Mouse (Mus musculus): ENCODE results near the gene Kctd11.
A peak's percentile ranks its signal among the peaks of the same experiment; 100 is the strongest.

Kctd11 gene

GRCm38 (mm10) chr11:69912716-69913530 is 31.7 kb upstream of the Kctd11 start:
- DNase-seq = peak; percentile 50

GRCm38 (mm10) chr11:69911701-69912100 is 30.5 kb upstream of the Kctd11 start:
- DNase-seq = no peak

DNA sequence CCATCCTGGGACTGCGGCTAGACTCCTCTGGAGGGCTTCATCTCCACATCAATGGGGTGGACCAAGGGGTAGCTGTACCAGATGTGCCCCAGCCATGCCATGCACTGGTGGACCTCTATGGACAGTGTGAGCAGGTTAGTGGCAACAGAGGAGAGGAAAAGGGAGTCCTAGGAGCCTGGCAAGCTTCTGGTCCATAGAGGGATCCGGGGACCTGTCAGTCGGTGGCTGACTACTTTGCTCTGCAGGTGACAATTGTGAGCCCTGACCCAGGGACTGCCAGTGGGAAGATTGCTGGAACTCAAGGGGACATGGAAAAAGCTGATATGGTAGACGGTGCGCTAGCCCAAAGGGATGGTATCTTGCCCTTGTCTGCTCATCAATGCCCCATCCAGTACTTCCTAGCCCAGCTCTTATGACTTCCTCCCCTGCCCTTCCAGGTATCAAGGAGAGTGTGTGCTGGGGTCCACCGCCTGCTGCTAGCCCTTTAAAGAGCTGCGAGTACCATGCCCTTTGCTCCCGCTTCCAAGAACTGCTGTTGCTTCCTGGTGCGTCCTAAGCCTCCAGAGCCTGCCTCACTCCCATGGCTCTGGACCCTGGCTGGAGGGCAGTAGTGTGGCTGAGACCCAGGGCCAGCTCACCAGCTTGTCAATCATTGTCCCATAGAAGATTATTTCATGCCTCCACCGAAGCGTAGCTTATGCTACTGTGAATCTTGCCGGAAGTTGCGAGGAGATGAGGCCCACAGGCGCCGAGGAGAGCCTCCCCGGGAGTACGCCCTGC is 29.8 kb upstream of the Kctd11 start:
- no peak for DNase-seq

- no peak for DNase-seq
Observed at GRCm38 (mm10) chr11:69910177-69910576, 29.0 kb upstream of the Kctd11 start.

- DNase-seq = no peak
Observed at GRCm38 (mm10) chr11:69909174-69909573, 28.0 kb upstream of the Kctd11 start.

GRCm38 (mm10) chr11:69908645-69909044 is 27.4 kb upstream of the Kctd11 start:
- DNase-seq = no peak

DNA sequence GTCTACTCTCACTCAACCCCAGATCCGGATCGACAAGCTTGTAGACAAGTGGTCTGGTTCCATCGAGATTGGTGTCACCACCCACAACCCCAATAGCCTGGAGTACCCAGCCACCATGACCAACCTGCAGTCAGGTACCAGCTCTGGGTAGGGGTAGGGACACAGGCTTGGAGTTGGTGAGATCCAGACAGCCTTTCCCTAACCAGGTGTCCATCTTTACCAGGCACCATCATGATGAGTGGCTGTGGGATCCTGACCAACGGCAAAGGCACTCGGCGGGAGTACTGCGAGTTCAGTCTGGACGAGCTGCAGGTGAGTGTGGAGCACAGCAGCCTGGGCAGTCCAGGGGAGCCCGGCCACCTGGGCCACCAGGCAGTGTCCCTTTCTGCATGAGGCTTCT is 23.1 kb upstream of the Kctd11 start:
- no peak for DNase-seq

GRCm38 (mm10) chr11:69902972-69903371 is 21.8 kb upstream of the Kctd11 start:
- DNase-seq = no peak

DNA sequence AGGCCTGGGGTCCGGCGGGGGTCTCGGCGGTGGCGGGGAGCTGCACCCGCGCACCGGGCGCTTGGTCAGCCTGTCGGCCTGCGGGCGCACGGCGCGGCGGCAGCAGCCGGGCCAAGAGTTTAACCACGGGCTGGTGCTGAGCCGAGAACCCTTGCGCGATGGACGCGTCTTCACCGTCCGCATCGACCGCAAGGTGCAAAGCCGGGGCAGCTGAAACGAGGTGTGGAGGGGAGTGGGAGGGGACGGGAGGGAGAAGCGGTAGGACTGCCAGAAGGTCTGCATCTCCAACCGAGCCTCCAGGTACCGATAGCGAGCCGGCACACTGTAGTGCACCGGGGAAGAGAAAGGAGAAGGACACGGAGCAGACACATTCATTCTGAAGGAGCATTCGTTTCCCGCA is 20.8 kb upstream of the Kctd11 start:
- no peak for DNase-seq

DNA sequence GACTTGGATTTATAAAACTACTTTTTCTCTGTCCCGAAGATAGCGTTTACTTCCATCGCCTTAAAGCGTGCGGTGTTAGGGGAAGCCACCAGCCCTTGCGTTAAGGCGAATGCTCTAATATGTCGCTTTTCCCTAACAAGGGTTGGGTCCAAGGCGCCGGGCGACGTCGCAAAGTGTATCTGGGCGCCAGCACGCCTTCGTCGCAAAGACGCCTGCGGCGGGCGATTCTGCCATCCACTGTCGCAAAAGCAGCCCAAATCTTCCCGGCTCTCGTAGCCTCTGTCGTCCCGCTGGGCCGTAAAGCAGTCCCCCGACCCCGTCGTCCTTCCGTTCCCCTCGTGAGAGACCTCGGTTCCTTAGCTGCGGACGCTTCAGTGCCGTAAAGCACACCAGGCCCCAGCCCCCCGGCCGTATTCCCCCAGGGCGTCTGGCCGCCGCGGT is 20.2 kb upstream of the Kctd11 start:
- peak; percentile 95 for DNase-seq

DNA sequence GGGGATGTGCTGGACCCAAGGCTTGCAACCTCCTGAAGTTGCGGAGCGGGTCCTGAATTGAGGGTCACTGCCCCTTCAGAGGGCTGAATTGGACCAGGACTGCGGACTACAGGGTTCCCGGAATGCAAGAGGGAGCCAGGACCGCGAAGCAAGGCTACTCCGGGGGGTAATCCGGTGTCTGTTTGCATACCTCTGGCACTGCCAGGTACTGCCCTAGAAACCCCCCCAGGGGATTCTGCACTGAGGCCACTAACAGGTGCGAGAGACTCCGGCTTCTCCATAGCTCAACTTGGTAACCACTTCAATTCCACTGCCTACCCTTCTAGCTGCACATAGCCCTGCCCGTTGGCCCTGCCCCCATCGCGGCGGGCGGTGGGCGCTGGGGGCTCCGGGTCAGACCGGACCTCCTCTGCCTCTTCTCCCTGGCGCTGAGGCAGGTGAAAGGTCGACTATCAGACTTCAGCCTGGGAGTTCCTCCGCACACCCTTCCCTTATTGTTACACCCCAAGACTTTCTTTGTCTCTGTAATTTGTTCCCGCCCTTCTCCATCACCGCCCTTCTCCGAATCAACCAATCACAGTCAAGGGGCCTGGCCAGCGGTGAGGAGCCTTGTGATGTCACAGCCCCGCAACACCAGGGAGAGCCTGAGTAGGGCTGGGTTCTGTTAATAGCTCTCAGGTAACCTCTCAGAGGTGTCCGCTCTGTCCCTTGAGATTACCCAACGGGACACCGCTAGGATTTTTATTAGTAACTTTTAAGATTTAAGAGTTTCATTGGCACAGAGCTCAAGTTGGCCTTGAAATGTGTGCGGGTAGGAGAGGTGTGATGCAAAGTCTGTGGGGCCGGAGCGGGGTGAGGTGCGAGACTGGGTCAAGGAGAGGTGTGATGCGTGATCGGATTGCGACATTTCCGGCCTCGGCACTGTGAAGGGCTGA is 19.5 kb upstream of the Kctd11 start, which contains the start of the genes 2810408A11Rik and Neurl4:
2810408A11Rik (minus strand) TSS at position 517 of the 935 bp plus-strand sequence.
Neurl4 (plus strand) TSS at position 602 of the 935 bp plus-strand sequence.
- peak; percentile 93 for DNase-seq

- DNase-seq = peak; percentile 50
Observed at GRCm38 (mm10) chr11:69899870-69900269, 18.7 kb upstream of the Kctd11 start.

DNA sequence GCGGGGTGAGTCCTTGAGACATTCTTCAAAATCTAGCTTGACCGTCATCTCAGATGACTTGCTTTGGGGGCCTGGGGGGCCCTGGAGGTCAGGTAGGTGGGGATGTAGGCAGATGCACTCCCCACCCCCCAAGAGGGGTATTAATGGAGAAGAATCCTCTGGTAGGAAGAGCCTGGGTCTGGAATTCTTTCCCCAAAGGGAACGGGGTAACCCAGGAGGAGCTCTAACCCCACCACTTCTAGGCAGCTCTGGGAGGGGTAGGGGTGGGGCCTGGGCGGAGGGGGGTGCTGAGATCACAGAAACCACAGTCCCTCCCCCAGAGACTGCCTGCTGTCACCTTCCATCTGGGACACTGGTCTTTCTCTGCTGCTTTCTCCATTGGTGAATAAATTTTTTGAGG is 14.1 kb upstream of the Kctd11 start, which contains the start of gene Acap1:
Acap1 (minus strand) TSS at position 249 of the 400 bp plus-strand sequence.
- DNase-seq = no peak

DNA sequence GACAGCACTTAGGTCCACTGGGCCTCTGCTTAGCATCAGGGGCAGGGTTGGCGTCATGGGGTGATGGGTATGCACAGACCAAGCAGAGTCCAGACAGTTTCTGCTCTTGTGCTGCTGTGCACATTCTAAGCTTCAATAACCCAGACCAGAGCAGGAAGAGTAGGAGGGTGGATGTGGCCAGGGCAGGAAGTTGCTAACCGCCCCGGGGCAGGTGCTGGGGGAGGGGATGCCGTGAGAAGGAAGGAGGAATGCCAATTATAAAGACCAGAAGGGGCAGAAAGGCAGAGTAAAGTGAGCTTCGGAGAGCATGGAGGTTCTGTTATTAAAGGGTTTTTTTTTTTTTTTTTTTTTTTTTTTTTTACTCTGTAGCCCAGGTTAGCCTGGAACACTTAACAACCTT is 13.5 kb upstream of the Kctd11 start:
- DNase-seq = no peak

- DNase-seq = no peak
Observed at GRCm38 (mm10) chr11:69891482-69891881, 10.3 kb upstream of the Kctd11 start.

DNA sequence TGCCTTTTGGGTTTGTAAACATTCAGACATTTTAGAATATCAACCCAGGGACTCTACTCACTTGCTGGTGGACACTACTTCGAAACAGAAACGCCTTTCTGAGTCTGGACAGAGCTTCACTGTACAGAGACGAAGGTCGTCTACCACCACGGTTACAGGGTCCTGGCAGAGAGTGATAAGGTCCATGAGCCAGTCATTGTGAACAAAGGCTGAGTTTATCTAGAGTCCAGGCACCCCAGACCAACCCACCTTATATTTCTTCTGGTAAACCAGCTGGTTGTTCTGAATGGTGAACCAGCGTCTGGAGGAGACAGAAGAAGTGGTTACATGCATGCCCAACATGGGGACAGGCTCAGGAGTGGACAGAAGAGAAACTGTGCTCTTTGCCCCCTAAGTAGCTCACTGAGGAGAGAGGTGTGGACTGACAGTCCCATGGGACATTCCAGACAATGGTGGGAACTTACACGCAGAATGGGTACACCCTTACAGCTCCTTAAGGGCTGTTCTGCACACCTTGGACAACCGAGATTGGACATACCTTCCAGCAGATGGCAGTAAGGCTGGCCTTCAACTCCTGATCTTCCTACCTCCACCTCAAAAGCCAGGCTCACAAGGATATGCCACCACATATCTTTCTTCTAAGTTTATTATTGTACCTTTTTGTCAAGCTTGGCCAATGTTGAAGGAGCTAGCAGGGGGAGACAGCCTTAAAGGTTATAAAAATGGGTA is 5.9 kb upstream of the Kctd11 start:
- DNase-seq = no peak

- no peak for DNase-seq
Observed at GRCm38 (mm10) chr11:69884663-69885062, 3.5 kb upstream of the Kctd11 start.

DNA sequence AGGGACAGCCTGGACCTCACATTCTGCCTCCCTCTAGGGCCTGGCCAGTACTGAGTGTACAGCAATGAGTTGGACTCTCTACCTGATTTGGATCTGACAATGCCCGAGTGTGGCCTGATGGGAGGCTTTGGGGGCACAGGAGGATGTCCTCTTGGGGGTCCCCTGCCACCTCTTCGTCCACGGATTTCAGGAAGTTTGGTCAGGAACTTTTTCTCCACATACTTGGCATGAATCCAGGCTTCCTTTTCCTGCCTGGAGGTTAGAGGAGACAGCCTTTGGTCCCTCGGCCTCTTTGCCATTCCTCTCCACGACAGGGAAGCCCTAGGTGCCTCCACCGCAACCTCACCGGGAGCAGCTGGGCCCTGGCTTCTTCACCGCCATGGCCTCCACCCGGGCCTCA is 3.0 kb upstream of the Kctd11 start:
- no peak for DNase-seq

DNA sequence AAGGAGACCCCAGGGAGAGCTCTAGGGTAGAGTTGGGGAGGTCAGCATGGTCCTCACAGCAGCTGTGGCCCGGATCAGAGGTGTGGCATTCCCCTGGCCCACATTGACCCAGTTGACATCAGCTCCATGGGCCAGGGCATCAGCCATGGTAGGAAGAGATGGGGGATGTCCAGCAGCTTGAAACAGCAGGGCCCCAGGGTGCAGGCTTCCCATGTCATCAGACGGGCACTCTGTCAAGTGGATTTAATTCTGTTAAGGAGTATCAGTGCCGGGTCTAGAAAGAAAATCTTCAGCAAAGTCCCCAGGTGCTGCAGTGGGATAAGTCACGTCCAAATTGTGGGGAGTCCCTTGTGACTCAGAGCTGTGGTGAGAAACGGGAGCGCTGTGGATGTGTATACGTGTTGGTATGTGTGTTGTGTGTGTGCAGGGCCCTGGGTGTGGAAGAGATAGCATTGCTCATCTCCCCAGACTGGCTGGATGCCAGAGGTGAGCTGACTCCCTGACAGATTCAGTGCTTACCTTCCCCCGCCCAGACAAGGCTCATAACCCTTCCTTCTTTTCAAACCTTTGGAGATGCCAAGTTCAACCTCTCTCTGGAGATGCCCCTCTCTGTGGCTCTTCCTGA is 2.4 kb upstream of the Kctd11 start:
- no peak for DNase-seq

DNA sequence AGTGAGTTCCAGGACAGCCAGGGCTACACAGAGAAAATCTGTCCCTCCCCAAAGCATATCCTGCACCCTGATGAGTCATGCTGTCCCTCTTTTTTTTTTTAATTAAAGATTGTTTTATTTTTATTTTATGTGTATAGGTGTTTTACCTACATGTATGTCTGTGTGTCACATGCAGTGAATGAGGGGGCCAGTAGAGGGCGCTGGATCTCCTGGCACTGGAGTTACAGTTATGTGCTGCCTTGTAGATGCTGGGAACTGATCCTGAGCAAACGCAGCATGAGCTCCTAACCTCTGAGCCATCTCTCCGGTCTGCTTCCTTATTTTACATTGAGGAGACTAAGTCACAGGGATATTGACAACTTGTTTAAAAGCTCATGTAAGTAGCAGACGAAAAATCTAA is 1.9 kb upstream of the Kctd11 start:
- no peak for DNase-seq
